Comparison of ENCODE assay signal across 23 mouse cellular contexts in genomic region chr1:92710321-92710839, GRCm38 (mm10).
DNase-seq lines count a peak whose midpoint lies in the region; TF ChIP-seq lines count a peak whose summit lies in the region.
"Had no signal": no experiment of that assay in that cellular context is flagged by ENCODE, and none has a peak within 500 bp of the region (broad histone marks: within the 10 kb centered on the region; RNA-seq: fewer than 3 reads in every experiment).

No protein-coding gene starts in this region.

- H3K4me3 ChIP-seq in heart, embryonic 10.5 days, result no peak overlapping the region
- H3K4me3 ChIP-seq in kidney, adult 2 months (ENCODE audit: insufficient read depth, low read depth, low read length), result no peak overlapping the region
- no peak overlapping the region for H3K4me3 ChIP-seq in embryonic facial prominence, embryonic 10.5 days
- H3K4me3 ChIP-seq: erythroblast, embryonic 14.5 days; forebrain, embryonic 12.5 days; hindbrain, embryonic 10.5 days; hindbrain, embryonic 15.5 days; limb, embryonic 13.5 days; liver, embryonic 13.5 days; midbrain, embryonic 13.5 days had no signal

- 84% methylated on average over 2 of the region's 2 CpGs for WGBS in heart, embryonic 10.5 days
- WGBS in kidney, adult 2 months, result 71% methylated on average over 2 of the region's 2 CpGs
- WGBS in embryonic facial prominence, embryonic 10.5 days, result 75% methylated on average over 2 of the region's 2 CpGs

- DNase-seq in heart, adult 11 months, result peak; percentile 95
- no peak for DNase-seq in heart, embryonic 10.5 days (ENCODE audit: low spot score)
- peak; percentile 30 for DNase-seq in kidney, adult 2 months
- DNase-seq in kidney, adult 18-20 months, result no peak
- no peak for DNase-seq in embryonic facial prominence, embryonic 10.5 days (ENCODE audit: low spot score)
- DNase-seq in gastrocnemius, postnatal 25 days, result peak; percentile 69
- no peak for DNase-seq in lung, postnatal 4 days
- DNase-seq: adrenal gland, adult 2 months; adrenal gland, postnatal 36 days; cerebellum, adult 8-10 months; cerebellum, postnatal 36 days; kidney, postnatal 14 days; liver, embryonic 13.5 days; lung, adult 18-20 months; thymus, adult 2 months; thymus, postnatal 36 days had no signal

- peaks cover 27% of the 10 kb centered on the region for H3K4me1 ChIP-seq in heart, embryonic 10.5 days
- no peaks in the 10 kb centered on the region for H3K4me1 ChIP-seq in kidney, adult 2 months (ENCODE audit: control insufficient read depth, insufficient read depth, low read length)
- peaks cover 48% of the 10 kb centered on the region for H3K4me1 ChIP-seq in embryonic facial prominence, embryonic 10.5 days
- H3K4me1 ChIP-seq: liver, embryonic 13.5 days had no signal

- H3K27ac ChIP-seq in heart, embryonic 10.5 days, result no peak overlapping the region
- H3K27ac ChIP-seq in kidney, adult 2 months (ENCODE audit: insufficient read depth, low read depth, low read length), result no peak overlapping the region
- H3K27ac ChIP-seq in embryonic facial prominence, embryonic 10.5 days (replicated peaks), result 0 out of 2 replicates have a peak overlapping the region, but pooled peaks have one; percentile 4
- H3K27ac ChIP-seq: forebrain, embryonic 12.5 days; hindbrain, embryonic 10.5 days; hindbrain, embryonic 15.5 days; limb, embryonic 13.5 days; liver, embryonic 13.5 days; macrophage; midbrain, embryonic 13.5 days had no signal

- no peaks in the 10 kb centered on the region for H3K9me3 ChIP-seq in heart, embryonic 10.5 days
- no peaks in the 10 kb centered on the region for H3K9me3 ChIP-seq in embryonic facial prominence, embryonic 10.5 days
- H3K9me3 ChIP-seq: forebrain, embryonic 12.5 days; hindbrain, embryonic 10.5 days; hindbrain, embryonic 15.5 days; liver, embryonic 13.5 days had no signal

- H3K27me3 ChIP-seq in heart, embryonic 10.5 days (ENCODE audit: insufficient read depth, poor library complexity, severe bottlenecking), result peaks cover 37% of the 10 kb centered on the region
- H3K27me3 ChIP-seq in kidney, adult 2 months (replicated peaks; ENCODE audit: control insufficient read depth, insufficient read depth, low read length), result no peaks in the 10 kb centered on the region
- H3K27me3 ChIP-seq in embryonic facial prominence, embryonic 10.5 days (replicated peaks; ENCODE audit: low read depth, poor library complexity, severe bottlenecking), result no peaks in the 10 kb centered on the region
- H3K27me3 ChIP-seq: forebrain, embryonic 12.5 days; hindbrain, embryonic 15.5 days; limb, embryonic 13.5 days; liver, embryonic 13.5 days had no signal

- no peak for TF ChIP-seq CTCF in kidney, adult 2 months (conservative IDR thresholded peaks at IDR 0.05; ENCODE audit: insufficient read depth, insufficient read length, low read depth, low read length)

- no peak for TF ChIP-seq POLR2A in kidney, adult 2 months (IDR thresholded peaks at IDR 0.05; ENCODE audit: low read depth, low read length)

- no peaks in the 10 kb centered on the region for H3K36me3 ChIP-seq in heart, embryonic 10.5 days
- no peaks in the 10 kb centered on the region for H3K36me3 ChIP-seq in kidney, adult 2 months (ENCODE audit: control insufficient read depth, insufficient read depth, low read length)
- no peaks in the 10 kb centered on the region for H3K36me3 ChIP-seq in embryonic facial prominence, embryonic 10.5 days (replicated peaks)
- H3K36me3 ChIP-seq: forebrain, embryonic 12.5 days; hindbrain, embryonic 10.5 days; hindbrain, embryonic 15.5 days; limb, embryonic 13.5 days; liver, embryonic 13.5 days; midbrain, embryonic 13.5 days had no signal

Comparison
In these comparisons a context has a peak if more than half of its experiments do, and no peak if none do; other contexts are left out.
1. DNase-seq: peak in heart, adult 11 months (single experiment), kidney, adult 2 months (single experiment) and gastrocnemius, postnatal 25 days (single experiment); none in heart, embryonic 10.5 days (single experiment), kidney, adult 18-20 months (single experiment), embryonic facial prominence, embryonic 10.5 days (single experiment) and lung, postnatal 4 days (0 of 2).